Mouse (Mus musculus) layer of hippocampus, adult 9-10 months (tissue): ENCODE measurements around the gene Rreb1.

Experiments used
- DNase-seq: peaks from one replicate; pipeline ENCODE4 v3.0.0; 2022; ENCODE audit warnings: low spot score

Gene Rreb1

DNA sequence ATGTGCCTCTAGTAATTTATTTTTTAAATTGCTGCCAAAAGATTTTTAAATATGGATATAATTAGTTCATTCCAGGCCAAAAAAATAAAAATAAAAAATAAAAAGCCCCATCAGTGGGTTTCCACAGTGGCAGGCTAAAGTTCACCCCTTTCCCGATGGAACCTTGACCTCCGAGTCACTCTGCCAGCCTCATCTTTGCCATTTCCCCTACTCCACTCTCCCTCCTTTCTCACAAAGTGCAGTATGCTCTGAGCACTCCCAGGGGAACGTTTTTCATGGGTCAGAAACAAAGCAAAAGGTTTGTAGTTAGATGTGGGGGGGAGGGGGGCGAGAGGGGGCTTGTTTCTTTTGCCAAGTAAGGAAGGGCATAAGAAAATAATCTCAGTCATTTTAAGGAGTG is 98.6 kb downstream of the Rreb1 start:
- no peak for DNase-seq

GRCm38 (mm10) chr13:37877241-37877640 is 99.0 kb downstream of the Rreb1 start:
- no peak for DNase-seq

- no peak for DNase-seq
Measured at GRCm38 (mm10) chr13:37878918-37879331, 100.7 kb downstream of the Rreb1 start.

DNA sequence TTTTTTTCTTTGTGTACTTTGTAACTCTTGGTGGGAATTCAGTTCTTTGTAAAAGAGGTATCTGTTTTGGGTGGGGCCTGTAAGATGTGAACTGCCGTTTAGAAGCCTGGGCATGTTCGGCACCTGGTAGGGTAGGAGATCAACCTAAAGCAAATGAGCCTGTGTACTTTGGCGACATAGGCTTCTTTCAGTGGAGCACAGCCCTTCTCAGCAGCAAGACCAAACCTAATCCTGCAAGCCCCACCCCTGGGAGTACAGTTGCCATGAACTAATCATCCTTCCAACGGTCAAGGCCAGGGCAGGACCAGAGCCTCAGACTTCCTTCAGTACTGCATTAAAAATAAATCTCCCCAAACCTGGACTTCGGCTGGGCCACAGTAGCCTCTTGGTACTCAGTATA is 101.4 kb downstream of the Rreb1 start:
- DNase-seq: no peak

DNA sequence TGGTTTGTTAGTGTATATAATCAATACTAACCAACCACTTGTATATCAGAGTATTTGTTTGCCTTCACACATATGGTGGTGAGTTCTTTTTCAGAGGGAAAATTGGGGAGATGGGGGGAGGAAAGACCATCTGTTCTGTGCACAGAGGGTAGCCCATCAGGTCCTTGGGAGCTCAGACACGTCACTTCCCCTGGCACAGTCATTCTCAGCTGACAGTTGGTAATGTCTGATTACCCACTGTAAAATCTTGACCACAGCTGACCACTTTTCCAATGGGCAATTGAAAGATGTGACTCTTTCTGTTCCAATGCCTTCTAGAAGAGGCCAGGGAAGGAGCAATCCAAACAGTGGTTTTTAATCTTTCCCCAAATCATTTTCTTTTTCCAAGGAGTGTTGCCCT is 101.8 kb downstream of the Rreb1 start:
- DNase-seq: no peak

DNA sequence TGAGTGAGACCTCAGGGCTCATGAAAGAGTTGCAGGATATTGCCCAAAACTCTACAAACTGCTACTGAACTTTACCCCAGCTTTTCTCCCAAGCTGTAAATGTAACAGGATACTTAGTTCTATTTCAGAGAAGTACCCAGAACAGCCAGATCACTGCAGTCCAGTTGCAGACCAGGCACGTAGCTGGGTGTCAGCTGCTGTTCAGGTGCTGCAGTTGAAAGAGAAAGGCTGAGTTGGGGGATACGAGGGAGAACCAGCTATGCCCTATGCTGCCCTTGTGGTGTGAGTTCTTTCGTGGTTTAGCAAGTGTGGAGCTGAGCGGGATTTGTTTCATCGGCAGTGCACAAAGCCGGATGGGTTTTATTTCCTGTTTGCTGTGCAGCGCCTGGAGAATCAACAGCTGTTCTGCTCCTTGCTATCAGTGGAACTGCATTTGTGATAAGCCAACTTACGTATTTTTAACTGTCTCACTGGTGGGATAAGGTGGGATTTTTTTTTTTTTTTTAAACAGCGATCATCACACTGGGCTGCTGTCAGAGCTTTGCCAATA is 102.5 kb downstream of the Rreb1 start:
- no peak for DNase-seq

DNA sequence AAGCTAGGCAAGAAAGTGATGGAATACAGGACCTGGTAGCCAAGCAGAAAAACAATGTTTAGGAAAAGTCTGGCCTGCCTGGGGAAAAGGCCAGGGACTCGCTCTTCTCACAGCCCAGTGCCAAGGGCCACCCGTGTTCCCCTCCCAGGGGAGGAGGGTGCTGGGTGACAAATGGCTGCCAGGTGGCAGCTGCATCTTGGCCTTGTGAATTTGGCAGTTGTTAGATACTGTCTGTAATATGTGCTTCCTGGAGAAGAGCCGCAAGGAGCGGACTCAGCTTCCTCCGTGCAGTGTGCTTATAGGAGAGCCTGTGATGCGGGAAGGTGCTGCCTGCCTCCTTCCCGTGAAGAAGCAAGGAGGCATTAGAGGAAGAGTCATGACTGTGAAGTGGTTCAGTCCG is 104.3 kb downstream of the Rreb1 start:
- no peak for DNase-seq

- DNase-seq: no peak
Measured at GRCm38 (mm10) chr13:37883008-37883407, 104.8 kb downstream of the Rreb1 start.

DNA sequence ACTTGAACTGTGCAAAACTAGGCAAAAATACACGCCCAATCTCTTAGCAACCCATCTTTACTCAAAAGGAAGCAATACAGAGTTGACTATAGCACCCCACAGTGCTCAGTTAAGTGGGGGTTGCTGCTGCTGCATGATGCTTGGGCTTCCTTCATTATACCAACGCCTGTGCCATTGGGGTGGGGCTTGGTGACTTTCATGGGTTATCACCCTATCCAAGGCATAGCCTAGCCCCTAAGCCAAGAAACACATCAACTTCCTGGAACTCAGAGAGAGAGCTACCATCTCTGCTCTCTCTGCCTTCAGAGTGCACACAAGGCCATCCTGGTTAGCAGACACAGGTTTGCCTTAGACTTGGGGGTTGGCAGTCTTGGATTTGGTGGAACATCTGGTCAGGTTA is 107.2 kb downstream of the Rreb1 start:
- DNase-seq: no peak

GRCm38 (mm10) chr13:37886024-37886423 is 107.8 kb downstream of the Rreb1 start:
- no peak for DNase-seq

DNA sequence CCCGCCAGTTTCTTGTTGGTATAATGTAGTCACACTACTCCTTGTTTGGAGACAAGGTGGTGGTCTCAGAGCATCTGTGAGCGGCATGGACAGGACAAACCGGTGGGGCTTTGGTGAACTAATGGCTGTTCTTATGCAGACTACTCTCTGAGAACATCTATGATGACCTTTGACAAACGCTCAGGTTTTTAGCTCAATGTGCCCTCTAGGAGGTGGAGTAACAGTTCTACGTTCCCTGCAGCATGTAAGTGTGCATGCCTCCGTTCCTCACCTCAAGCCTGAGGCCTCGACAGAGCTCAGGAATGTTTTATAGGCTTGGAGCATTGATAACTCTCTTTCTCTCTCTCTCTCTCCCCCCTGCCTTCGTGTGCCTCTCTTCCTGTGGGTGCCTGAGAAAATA is 116.6 kb downstream of the Rreb1 start:
- no peak for DNase-seq

DNA sequence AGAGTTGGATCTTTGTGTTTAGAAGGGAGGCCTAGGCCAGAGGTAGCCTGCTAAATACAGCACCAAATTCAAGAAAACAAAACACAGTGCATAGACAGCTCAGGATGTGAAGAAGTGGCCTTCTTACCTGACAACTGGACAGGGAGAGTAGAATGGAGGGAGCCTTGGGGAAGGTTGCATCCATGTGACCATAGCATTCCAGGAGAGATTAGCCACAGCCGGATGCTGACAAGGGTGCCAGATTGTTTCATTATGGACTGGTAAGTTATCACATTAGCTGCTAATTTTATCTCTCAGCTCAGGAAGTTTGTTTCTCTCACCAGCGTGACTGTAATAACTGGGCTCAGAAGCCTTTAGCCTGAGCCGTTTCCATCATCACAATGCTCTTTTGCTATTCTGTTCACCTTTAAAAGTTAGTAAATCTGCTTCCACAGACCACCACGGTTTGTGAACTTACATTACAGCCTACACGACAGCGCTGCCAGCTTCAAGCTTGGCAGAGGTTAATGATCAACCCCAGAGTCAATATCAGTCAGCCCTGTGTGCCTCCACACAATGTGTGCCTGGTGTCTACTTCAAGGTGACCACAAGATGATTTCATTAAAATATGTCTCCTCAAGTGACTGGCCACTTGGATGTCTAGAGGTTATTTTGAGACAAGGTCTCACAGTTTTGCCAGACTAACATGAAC is 117.5 kb downstream of the Rreb1 start:
- DNase-seq: no peak

DNA sequence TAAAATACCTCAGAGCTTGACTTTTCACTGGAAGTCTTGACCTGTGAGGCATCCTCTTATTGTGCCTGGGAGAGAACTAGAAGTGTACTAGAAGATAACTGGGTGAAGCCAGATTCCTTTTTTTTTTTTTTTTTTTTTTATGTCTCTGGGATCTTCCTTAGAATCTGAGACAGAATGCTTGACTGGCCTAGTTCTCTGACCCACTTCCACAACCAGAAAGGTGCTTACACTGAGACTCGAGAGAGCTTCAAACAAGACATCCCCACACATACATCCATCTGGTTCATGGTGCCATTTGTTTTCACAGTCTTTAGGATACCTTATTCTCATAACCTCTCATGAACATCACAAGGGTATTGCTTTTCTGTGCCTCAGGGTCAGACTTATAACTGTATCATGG is 118.2 kb downstream of the Rreb1 start:
- DNase-seq: no peak

DNA sequence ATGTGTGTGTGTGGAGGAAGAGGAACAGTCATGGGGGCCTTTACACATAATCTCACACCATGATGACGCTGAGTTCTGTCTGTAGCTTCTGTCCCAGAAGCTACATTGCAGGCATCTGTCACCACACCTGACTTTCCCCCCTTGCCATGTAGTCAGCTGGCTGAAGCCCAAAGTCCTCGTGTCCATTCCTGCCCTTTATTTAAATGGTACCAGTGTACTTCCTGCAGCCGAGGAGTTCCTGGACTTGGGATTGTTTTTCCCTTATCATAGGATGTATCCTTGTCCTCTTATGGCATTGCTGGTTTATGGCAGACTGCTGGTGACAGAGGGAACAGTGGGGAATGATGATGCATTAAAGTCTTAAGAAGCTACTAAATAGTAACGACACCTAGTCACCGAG is 120.6 kb downstream of the Rreb1 start:
- DNase-seq: no peak

DNA sequence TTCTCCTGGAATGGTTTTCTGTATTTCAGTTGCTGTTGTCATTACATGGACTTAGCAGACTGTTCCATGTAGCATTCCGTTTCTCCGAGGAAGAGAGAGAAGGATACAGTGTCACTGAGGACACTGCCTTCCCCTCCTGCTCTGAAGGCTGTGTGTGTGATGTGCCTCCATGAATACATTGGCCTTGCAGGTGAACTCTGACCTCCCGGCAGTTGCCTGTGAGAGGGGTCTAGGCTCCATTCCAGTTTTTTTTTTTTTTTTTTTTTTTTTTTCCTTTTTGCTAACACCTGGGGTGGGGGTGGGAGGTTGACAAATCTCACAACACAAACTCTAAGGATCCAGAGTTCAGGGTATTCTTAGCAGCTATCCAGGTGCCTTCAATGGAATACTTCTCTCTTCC is 124.8 kb downstream of the Rreb1 start:
- no peak for DNase-seq

DNA sequence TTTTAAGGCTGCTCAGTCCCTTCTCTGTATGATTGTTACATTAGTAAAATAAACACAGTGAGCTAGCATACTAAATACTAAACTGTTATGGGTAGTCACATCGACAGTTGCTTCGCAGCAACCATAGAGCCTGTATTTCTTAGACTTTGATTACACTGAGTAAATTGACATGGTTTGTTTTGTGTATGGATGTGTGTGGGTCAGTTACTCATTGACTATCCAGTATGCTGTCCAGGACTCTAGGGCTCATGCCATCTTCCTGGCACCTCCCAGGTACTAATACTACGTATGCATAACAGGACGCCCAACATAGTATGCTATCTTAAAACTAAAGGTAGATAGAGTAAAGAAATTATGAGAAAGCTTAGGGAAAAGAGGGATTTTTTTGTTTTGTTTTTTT is 125.3 kb downstream of the Rreb1 start:
- DNase-seq: no peak

DNA sequence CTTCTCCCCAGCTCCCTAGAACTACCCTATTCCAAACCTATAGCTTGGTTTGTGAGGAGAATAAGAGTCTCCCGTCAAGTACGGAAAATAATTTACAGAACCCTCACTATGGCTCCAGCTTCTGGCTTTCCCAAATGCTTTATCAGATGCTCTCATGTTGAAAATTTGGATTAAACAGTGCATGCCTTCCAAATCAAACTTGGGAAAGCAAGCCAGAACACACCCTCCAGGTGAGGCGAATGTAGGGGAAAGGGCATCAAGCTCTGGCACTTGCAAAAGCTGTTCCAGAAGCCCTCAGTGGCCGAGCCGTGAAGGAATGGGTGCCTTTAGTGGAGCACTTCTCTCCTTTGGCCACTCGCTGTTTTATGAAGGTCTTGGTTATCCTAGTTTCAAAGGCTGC is 126.2 kb downstream of the Rreb1 start:
- DNase-seq: no peak

DNA sequence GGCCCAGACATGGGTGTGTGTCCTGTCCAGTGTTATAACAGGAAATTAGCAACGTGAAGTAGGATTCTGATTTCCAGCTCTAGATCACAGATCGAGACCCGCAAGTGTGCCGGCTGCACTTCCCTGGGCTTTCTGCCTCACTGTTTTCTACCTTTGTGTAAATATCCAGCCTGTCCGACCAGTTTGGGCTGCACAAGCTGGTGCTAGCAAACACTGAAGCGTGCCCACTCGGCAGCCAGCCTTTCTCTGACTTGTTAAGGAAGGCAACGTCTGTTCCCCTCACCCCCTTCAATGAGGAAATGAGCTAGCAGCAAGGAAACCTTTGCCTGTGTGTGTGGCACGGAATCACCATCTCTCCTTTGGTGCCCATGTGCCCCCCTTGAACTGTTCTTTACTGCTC is 129.9 kb downstream of the Rreb1 start:
- no peak for DNase-seq

DNA sequence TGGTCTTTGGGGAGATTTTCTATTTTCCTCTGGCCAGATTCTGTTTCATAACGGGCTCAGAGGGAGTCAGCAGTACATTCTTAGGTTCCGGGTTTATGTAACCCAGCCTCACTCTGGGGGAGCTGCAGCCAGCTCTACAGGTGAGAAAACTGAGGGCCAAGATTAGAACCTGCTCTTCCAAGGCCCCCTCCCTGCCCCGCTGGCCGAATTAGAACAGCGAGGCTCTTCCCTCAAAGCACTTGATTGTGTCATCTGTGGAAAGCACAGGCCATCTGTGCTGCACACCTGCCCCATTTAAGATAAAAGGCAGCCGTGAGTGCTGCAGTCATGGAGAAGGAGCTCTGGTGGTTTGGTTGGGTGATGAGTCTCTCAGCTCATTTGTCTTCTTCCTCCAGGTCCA is 130.3 kb downstream of the Rreb1 start:
- no peak for DNase-seq

GRCm38 (mm10) chr13:37909225-37909624 is 131.0 kb downstream of the Rreb1 start:
- no peak for DNase-seq

GRCm38 (mm10) chr13:37912011-37912410 is 133.8 kb downstream of the Rreb1 start:
- no peak for DNase-seq

DNA sequence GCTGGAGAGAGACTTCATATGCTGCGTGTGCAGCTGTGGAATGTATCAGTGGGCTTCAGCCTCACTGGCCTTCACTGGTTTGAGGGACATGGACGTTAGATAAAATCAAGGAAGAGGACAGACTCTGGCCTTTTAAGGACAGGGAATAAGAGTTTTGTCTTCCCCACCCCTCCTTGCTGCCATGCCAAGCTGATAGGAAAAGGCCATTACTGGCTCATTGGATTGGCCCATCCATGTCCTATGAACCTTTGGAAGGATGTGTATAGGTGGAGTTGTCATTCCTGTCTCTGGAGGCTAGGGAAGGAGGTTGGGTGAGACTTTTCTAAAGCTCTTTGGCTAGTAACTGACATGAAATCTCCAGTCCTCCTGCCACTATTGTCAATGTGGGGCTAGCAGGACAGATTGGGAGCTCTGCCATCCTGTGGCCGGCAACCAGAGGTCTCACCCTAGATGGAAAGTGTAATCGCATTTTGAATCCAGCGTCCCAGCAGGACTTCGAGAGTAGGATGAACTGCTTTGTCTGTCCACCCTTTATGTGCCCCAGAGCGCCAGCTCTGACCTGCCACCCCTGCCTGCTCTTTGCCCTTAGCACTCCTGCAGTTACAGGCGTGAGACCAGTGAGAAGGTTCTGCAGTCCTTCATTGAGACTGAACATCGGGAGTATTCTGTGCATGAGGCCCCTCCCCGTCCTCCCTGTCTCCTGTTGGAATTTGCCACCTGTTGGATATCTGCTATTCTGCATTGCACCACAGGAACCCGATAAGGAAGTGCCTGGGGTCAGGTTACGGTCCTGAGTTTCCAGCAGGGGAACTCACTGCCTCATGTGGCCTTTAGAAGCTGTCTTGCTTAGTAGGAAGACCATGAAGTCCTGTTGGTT is 134.6 kb downstream of the Rreb1 start:
- DNase-seq: no peak

DNA sequence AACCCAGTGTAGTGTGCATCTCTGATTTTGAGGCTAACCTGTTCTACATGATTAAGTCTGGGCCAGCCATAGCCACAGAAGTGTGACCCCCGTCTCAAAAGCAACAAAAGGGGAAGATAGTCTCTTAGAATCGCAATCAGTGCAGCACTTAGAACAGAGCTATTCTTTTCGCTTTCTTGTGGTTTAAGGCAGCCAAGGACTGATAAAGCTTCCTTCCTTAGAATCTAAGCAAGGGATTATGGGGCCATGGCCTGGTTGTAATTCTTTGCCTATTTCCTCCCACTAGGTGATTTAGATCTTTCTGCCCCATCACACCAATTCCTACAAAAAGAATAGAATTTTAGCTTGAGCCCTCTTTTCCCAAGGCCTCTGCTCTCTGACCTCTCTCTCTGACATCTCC is 135.8 kb downstream of the Rreb1 start:
- no peak for DNase-seq
